Mouse (Mus musculus) ES-CJ7 (cell line): ENCODE data around the gene Pex26.

Source experiments
- DNase-seq: peaks from one replicate; pipeline ENCODE4 v3.0.0; 2011; ENCODE audit warnings: low read depth, low spot score

Gene Pex26

GRCm38 (mm10) chr6:121236386-121236785 is 52.9 kb downstream of the Pex26 start:
- no peak for DNase-seq

- DNase-seq: no peak
Observed at GRCm38 (mm10) chr6:121238209-121238608, 54.7 kb downstream of the Pex26 start.

GRCm38 (mm10) chr6:121241780-121242179 is 58.3 kb downstream of the Pex26 start:
- no peak for DNase-seq

GRCm38 (mm10) chr6:121243161-121243560 is 59.7 kb downstream of the Pex26 start:
- DNase-seq: no peak

DNA sequence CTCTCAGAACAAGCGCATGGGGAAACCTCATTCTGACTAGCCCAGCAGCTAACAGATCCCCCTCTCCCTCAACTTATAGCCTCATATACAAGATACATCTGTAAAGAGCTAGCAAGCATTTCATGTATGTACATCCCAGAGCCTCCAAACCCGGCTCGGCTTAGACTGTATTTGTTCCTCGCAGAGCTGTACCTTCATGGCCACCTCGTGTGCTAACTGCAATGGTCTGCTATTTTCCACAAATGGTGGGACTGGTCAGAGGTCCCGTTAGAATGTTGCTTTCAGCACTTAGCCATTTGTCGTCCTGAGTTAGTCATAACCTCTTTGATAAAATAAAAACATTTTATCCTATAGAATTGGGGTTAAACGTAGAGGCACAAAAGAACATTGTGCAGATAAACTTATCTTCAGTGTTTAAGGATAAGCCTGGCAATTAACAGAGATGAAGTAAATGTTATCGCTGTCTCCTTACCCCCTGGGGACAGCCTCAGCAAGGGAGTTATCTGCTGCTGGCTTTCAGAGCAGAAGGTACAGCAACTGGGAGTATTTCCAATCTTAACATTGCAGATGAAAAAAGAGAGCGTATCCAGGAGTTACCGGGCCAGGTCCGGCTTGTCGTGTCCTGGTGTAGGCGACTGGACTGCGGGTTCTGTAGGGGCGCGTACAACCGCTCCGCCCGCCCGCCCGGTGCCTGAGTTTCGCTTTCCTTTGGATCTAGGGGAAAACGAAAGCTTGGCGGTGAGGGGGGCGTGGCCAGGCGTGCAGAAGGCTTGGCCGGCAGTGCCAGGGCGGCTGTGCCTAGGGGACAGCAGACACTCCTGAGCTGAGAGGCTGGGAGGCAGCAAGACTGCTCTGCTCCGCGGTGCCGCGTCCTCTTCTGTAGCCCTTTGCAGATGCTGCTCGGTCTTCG is 61.9 kb downstream of the Pex26 start, which contains the start of gene Usp18:
Gene Usp18 (plus strand): TSS at position 780 of the 910 bp plus-strand sequence.
- DNase-seq: peak; percentile 50

DNA sequence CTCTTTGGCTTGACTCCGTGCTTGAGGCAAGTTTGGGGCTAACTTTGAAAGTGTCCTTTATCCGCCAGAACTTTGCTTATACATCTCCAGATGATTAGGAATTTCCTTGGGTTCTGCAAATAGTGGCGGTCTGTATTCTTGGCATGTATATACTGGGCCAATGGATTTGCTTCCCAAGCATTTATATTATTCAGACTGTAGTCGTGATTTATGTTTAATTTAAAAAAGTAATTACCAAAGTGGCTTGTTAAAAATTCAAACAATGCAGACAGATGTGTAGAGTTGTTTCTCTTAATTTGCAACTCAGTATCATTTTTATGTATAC is 62.5 kb downstream of the Pex26 start:
- DNase-seq: no peak
